Mouse (Mus musculus) small intestine, adult 2 months (tissue): ENCODE results near the gene Gde1. TPM values are rescaled to one million over a fixed set of nuclear protein-coding genes. Genes with fewer than 3 reads are reported as not detected.

Source experiments
- H3K27ac ChIP-seq: fragments of 200-500 bp; 2 replicates; pipeline ENCODE4 v1.5.1; 2012; ENCODE audit warnings: low read depth, low read length, control low read depth, inconsistent platforms; ENCODE audit not compliant: insufficient read depth
- H3K27me3 ChIP-seq: fragments of 200-500 bp; 2 replicates; pipeline ENCODE4 v1.6.1; 2012; ENCODE audit warnings: mild to moderate bottlenecking, moderate library complexity, low read length, inconsistent platforms; ENCODE audit not compliant: control insufficient read depth, insufficient read depth
- H3K36me3 ChIP-seq: fragments of 200-500 bp; 2 replicates; pipeline ENCODE4 v1.6.1; 2012; ENCODE audit warnings: mild to moderate bottlenecking, low read length, control low read depth, inconsistent platforms; ENCODE audit not compliant: control insufficient read depth, insufficient read depth
- H3K4me1 ChIP-seq: fragments of 200-500 bp; 2 replicates; pipeline ENCODE4 v1.6.1; 2012; ENCODE audit warnings: low read length, inconsistent platforms, mixed read lengths; ENCODE audit not compliant: control insufficient read depth, insufficient read depth, insufficient read length
- H3K4me3 ChIP-seq: fragments of 200-500 bp; 2 replicates; pipeline ENCODE4 v1.5.1; 2012; ENCODE audit warnings: low read depth, mild to moderate bottlenecking, control low read depth, inconsistent platforms, low read length, moderate library complexity
- CTCF ChIP-seq: fragments of 200-500 bp; IDR thresholded peaks from 2 replicates; pipeline ENCODE4 v1.5.1; 2012; ENCODE audit warnings: low read depth, mild to moderate bottlenecking, control low read depth, inconsistent platforms, low read length, moderate library complexity, mixed read lengths; ENCODE audit not compliant: insufficient replicate concordance, insufficient read length; ENCODE audit errors: extremely low read depth
- POLR2A ChIP-seq: fragments of 200-500 bp; IDR thresholded peaks from 2 replicates; pipeline ENCODE4 v1.6.1; 2012; ENCODE audit warnings: low read depth, mild to moderate bottlenecking, control low read depth, inconsistent platforms, low read length, moderate library complexity
- WGBS: fragments of 180-500 bp; shearing (Covaris S2); methylation state at CpG from one replicate; pipeline ENCODE4 v1.1.7; 2018; 5-methylcytosine and 5-hydroxymethylcytosine counted together
- polyA plus RNA-seq: library from polyadenylated mRNA; depleted of rRNA; stranded (reverse); fragments of >200 nt; gene quantifications from 2 replicates; pipeline ENCODE4 v1.2.3, GENCODE M21; 2012; rRNA removed

Gene Gde1
- polyA plus RNA-seq, 1 experiment, result 645 TPM

GRCm38 (mm10) chr7:118652572-118653295, 52.8 kb downstream of the Gde1 start:
- Histone ChIP-seq H3K27me3 (no peaks in the 10 kb centered on the region), H3K4me1 (no peaks in the 10 kb centered on the region), H3K4me3 (no peak overlapping the region), H3K27ac (no peak overlapping the region), H3K36me3 (peaks cover 40% of the 10 kb centered on the region)
- TF ChIP-seq CTCF (no peak), POLR2A (no peak)
- WGBS, result 78% methylated on average over 6 of the region's 6 CpGs

GRCm38 (mm10) chr7:118650891-118651290, 54.7 kb downstream of the Gde1 start:
- 79% methylated on average over 1 of the region's 1 CpGs for WGBS

DNA sequence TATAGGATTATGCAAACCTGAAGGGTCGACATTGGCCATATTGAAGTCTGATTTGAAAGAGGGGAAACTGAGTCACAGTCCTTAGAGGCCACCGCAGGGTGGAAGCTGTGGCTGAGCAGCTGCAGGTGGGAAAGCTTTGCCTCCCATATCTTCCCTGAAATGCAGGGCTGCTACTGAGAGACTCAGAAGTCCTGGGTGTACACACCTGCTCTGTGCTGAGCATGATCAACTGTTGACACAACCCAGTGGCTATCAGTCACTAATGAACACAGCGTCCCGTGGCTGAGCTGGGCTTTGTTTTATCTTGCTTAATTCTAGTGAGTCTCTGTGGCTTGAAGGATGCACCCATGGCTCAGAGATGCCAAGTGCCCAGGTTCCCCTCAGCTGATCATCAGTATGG, 55.5 kb downstream of the Gde1 start:
- no peak for TF ChIP-seq CTCF
- TF ChIP-seq POLR2A, result no peak
- 63% methylated on average over 4 of the region's 4 CpGs for WGBS
- H3K4me1 ChIP-seq, result no peaks in the 10 kb centered on the region
- H3K27ac ChIP-seq, result no peak overlapping the region
- no peaks in the 10 kb centered on the region for H3K27me3 ChIP-seq
- peaks cover 52% of the 10 kb centered on the region for H3K36me3 ChIP-seq
- no peak overlapping the region for H3K4me3 ChIP-seq

More at GRCm38 (mm10) chr7:118650891-118651290, 54.7 kb downstream of the Gde1 start:
- Histone ChIP-seq H3K27me3 (no peaks in the 10 kb centered on the region), H3K4me3 (no peak overlapping the region), H3K36me3 (peaks cover 45% of the 10 kb centered on the region), H3K27ac (no peak overlapping the region), H3K4me1 (no peaks in the 10 kb centered on the region)
- TF ChIP-seq CTCF, result no peak
- no peak for TF ChIP-seq POLR2A

DNA sequence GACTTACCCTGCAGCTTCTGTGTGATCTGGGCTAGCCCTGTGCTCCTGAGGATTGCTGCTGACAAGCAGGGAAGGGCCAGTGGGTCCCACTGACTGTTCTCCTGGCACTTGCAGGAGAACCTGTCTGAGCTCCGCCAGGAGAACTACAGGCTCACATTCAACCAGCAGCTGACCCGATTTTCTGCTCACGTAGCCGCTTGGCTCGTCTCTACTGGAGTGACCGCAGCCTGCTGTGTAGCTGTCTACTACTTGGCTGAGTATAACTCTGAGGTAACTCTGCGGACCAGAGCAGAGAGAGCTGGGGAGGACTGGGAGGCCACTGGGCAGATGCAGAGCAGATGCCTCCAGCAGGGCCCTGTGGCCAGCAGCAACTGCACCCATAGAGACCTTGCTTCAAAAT, 56.2 kb downstream of the Gde1 start:
- 90% methylated on average over 7 of the region's 7 CpGs for WGBS
- Histone ChIP-seq H3K36me3 (peaks cover 54% of the 10 kb centered on the region), H3K27me3 (no peaks in the 10 kb centered on the region), H3K4me1 (no peaks in the 10 kb centered on the region), H3K4me3 (no peak overlapping the region), H3K27ac (no peak overlapping the region)
- no peak for TF ChIP-seq CTCF
- TF ChIP-seq POLR2A, result no peak

DNA sequence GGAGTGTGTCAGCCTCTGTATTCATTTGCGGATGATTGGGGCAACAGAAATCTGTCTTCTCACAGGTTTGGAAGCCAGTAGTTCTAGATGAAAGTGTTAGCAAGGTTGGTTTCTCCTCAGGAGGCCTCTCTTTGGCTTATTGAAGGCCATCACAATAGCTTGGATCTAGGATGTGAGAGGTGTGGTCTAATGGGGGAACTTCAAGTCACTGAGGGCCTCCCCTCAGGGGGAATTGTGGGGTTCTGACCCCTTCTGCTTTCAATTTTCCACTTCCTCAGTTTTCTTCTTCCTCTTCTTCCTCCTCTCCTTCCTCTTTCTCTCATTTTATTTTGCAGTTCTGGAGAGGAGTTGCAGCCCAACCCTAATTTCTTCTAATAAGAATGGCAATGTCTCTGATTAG, 59.3 kb downstream of the Gde1 start:
- 89% methylated on average over 1 of the region's 1 CpGs for WGBS
- TF ChIP-seq POLR2A (no peak), CTCF (no peak)
- no peaks in the 10 kb centered on the region for H3K4me1 ChIP-seq

More for the DNA sequence above, 59.3 kb downstream of the Gde1 start:
- H3K27ac ChIP-seq, result no peak overlapping the region
- peaks cover 53% of the 10 kb centered on the region for H3K36me3 ChIP-seq
- no peak overlapping the region for H3K4me3 ChIP-seq
- H3K27me3 ChIP-seq, result no peaks in the 10 kb centered on the region

Other genes with a start within 250 kb of the Gde1 start
- 12.4 and 31.6 TPM in 2 replicates for gene Itpripl2, start 213.8 kb downstream of the Gde1 start, polyA plus RNA-seq
- 26.8 and 45.1 TPM in 2 replicates for gene Coq7, start 172.4 kb downstream of the Gde1 start, polyA plus RNA-seq
- 2.1 and 4.9 TPM in 2 replicates for gene Tmc7, start 121.0 kb downstream of the Gde1 start, polyA plus RNA-seq
- gene Tmc5, start 108.5 kb downstream of the Gde1 start, polyA plus RNA-seq, result 19.6 and 26.4 TPM in 2 replicates
- gene Ccp110, start 6.8 kb upstream of the Gde1 start, polyA plus RNA-seq, result 0.41 and 0.51 TPM in 2 replicates
- 18.3 and 29.9 TPM in 2 replicates for gene Vps35l, start 34.4 kb upstream of the Gde1 start, polyA plus RNA-seq
- 0.15 and 0.48 TPM in 2 replicates for gene Iqck, start 150.0 kb upstream of the Gde1 start, polyA plus RNA-seq
- gene Knop1, start 150.5 kb upstream of the Gde1 start, polyA plus RNA-seq, result 1.3 and 1.9 TPM in 2 replicates